Mouse (Mus musculus): Measurements from ENCODE around the gene Rdh7.
"Not testable (repeated sequence)": the region's sequence is repeated elsewhere in the genome, so short reads cannot be mapped to it uniquely, and the experiment has no call there.

The Rdh7 gene

DNA sequence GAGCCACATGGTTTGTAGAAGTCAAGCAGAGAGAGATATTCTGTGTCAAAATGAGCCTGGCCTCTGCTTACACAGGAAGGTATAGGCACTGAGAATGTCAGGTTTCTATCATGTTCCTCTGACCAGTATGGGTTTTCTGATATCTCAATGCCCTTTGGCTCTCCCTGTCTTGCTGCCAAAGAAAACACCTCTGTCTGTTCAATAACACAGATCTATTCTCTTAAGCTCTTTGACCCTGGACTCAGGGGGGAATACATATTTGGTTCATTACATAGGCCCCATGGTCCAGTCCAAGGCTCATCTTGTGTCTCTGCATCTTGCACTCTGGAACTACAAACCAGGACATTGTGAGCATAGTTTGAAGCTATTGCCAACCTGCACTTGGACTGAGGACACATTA lies at the start of gene Rdh7:
Rdh7 (minus strand) TSS at position 213 of the 400 bp plus-strand sequence.
- DNase-seq (ENCODE audit: low spot score in 2 of 2) = no peak

DNA sequence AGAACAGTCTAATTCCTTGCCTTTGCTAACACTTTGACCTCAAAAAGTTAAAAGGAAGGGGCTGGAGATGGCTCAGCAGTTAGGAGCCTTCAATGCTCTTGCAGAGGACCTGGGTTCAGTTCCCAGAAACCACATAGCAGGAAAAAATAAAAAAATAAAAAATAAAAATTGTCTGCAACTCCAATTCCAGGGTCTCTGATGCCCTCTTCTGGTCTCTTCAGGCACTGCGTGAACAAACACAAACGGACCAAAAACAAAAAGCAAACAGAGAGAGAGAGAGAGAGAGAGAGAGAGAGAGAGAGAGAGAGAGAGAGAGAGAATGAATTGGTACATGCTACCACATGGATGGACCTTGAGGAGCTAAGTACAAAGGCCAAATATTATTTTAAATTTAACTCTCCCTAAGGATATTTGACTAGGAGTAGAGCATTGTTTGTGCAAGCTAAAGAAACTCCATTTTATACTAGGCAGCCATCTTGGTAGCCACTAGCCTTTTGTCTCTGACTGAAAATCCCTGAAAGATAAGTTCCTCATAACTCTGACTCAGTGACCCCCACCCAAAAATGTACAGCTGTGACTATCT lies 48.9 kb upstream of the Rdh7 start:
- peak in 1 of 2 experiments; percentile 39 for DNase-seq (ENCODE audit: low spot score in 2 of 2)

DNA sequence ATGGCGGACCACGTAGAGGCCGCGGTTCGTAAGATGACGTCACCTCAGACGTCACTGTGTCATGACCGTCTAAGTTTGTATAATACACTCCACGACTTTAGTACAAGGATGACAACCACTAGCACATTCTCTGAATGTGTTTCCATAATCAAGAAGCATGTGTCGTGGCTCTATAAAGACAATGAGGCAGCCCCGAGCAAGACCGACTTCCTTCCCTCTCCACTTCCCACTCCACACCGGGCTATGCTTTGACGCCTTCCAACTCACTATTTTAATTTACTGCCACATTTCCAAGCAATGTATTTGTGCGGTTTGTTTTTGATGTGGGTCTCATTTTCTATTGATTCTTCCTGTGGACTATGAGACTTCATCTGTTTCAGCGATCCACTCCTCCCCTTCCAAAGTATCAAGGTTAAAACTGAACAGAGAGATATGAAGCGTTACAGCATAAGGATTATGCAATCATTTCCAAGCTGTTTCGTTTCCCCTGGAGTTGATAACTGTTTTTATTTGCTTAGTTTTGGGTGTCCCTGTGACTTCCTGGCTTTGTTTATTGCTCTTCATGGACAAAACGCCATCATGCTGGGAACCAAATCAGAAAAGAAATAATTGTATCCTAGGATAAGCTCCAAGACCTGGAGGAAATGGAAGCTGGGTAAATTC lies 48.3 kb upstream of the Rdh7 start:
- DNase-seq (ENCODE audit: low spot score in 2 of 2) = no peak

DNA sequence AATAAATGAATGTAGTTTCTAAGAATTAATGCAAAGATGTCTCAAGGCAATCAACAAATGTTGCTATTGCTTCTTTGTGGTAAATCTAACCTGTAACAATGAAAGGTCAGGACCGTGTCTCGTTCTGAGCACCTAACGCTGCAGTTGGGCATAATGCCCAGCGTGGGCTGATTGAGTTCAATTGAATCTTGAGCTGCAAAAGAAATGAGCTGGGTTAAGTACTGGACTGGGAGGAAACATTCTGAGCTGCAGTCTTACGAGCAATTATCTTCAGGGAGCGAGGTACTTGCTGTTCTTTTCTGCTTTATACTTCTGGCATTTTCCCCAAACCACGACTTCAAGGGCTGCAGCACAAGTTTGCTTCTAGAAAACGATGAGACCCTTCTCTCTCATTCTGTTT lies 47.7 kb upstream of the Rdh7 start:
- DNase-seq (ENCODE audit: low spot score in 2 of 2) = no peak

DNA sequence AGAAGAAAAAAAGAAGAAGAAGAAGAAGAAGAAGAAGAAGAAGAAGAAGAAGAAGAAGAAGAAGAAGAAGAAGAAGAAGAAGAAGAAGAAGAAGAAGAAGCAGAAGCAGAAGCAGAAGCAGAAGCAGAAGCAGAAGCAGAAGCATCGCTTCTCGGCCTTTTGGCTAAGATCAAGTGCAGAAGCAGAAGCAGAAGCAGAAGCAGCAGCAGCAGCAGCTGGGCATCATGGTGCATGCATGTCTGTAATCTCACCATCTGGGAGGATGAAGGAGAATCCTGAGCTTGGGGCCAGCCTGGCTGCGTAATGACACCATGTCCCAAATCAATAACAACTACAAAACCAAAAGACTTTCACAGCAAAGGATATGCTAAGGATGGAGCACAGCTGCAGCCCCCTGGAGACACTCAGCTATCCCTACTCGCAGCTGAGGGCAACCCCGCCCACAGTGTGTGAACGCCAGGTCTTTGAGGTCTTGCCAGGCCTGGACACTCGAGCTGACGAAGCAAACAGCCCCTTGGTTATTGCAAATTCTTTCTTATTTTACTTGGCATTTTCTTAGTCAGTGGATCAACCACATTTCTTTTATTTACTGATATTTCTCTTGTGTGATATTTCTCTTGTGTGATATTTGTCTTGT lies 43.8 kb upstream of the Rdh7 start:
- no peak for DNase-seq (ENCODE audit: low spot score in 2 of 2)

DNA sequence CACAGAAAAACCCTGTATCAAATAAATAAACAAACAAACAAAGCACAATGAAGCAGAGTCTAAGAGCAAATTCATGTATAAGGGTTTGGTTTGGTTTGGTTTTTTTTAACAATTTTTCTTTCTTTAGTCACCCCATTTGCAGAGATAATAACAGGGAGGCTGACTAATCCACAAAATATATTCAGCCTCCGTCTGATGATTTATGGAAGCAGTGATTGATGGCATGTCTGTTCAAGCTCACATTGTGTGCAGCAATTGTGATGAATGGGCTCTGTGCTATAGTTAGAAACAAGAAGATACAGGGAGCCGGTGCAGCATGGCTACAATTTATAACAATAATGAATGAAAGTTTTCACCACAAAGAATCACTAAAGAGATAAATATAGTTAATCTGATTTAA lies 39.1 kb upstream of the Rdh7 start:
- no peak for DNase-seq (ENCODE audit: low spot score in 2 of 2)

DNA sequence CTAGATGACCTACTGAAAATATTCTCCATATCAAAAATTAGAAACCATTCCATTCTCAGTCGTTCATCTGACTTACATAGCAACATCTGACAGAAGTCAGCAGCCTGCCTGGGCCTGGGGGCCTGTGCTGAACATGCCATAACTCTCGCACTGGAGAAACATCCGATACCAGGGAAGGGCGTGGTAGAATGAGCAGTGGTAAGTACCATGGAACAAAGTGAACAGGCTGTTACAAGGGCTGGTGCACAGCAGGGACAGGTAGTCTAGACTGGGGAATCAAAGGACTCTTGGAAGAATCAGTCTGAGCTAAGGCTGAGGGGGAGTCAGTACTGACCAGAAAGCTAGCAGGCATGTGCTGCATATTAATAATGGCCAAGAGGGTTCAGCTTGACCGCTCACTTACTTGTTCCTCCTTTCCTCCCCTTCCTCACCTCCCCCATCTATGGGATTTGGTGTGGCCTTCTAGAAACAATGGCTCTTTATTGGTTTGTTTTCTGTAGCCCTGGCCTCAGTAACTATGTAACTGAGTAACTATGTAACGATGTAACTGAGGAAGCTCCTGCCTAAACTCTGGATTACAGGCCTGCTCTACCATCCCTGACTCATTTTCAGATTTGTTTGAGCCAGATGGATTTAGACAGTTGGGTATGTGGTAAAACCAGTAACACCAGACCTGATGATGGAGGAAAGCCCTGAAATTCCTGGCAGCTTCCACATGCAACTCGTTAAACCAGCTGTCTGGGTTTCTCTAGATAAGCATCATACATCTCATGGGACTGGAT lies 36.2 kb upstream of the Rdh7 start:
- peak in 1 of 2 experiments; percentile 19 for DNase-seq (ENCODE audit: low spot score in 2 of 2)

DNA sequence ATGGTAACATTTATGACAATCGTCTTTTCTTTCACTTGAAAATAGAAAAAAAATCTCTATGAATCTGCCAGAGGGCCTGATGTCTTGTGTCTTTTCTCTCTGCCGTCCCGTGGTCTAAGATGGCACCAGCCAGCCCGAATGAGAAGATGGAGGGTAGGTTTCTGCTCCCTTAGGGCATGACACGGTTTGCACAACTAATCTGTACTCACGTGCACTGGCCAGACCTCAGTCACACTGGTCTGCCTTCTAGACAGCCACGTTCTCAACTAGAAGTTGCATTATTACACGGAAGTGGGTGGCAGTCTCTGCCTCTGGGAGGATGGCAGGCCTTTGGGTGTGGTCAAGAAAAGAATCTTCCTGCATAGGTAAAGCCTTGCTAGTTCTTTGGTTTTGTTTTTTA lies 34.4 kb upstream of the Rdh7 start:
- no peak for DNase-seq (ENCODE audit: low spot score in 2 of 2)

DNA sequence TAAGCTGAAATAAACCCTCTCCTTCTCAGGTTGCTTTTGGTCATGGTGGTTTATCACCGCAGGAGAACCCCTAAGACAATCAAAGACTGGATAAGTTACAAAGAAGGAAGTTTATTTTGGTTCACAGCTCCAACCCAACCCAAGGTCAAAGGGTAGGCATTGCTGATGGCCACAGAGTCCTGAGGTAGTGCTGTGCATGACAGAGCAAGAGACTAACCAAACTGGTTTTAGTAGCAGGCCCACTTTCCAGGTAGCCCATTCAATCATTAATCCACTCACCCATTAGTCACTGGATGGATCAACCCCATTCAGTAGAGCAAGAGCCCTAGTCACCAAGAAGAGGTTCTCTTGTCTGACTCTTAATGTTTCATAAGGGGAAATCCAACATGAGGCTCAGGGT lies 33.6 kb upstream of the Rdh7 start:
- DNase-seq (ENCODE audit: low spot score in 2 of 2) = no peak

DNA sequence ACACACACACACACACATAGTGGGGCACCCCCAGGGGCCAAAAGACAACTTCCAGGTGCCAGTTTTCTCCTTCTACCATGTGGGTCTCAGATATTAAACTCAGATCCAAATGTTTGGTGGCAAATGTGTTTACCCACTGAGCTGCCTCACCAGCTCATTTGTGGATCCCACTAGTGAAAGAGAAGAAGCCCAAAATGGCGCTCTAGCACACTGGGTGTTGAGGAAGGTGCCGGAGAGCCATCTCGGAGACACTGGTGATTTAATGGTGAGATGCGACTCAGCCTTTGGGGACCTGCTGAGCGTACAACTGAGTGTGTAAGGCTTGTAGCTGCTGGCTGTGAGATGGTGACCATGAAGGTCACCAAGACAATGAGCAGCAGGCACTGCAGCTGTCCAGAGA lies 29.0 kb upstream of the Rdh7 start:
- DNase-seq (ENCODE audit: low spot score in 2 of 2) = no peak

DNA sequence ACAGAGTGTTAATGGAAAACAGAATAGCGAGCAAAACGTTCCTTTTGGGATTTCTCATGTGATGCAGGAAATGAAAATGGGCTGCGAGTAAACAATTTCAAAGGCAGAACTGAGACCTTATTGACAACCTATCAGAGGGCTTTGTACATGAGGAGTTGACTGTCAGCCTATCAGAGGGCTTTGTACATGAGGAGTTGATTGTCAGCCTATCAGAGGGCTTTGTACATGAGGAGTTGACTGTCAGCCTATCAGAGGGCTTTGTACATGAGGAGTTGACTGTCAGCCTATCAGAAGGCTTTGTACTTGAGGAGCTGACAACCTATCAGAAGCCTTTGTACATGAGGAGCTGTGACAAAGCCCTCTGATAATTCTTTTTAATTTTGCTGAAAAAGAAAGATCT lies 28.6 kb upstream of the Rdh7 start:
- not testable (repeated sequence) for DNase-seq (ENCODE audit: low spot score in 2 of 2)

DNA sequence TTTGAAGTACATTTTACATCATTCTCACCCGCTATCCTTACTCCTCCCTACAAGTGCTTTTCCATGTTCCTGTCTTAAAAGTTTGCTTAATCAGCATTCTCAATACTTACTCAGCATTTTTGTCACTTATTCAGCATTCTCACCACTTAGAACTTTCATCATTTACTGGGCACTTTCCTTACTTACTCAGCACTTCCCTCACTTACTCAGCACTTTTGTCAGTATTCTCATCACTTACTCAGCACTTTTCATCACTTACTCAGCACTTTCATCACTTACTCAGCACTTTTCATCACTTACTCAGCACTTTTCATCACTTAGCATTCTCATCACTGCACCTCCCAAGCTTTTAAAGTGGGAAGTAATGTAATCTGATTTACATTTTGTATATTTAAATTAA lies 27.0 kb upstream of the Rdh7 start:
- no peak for DNase-seq (ENCODE audit: low spot score in 2 of 2)

DNA sequence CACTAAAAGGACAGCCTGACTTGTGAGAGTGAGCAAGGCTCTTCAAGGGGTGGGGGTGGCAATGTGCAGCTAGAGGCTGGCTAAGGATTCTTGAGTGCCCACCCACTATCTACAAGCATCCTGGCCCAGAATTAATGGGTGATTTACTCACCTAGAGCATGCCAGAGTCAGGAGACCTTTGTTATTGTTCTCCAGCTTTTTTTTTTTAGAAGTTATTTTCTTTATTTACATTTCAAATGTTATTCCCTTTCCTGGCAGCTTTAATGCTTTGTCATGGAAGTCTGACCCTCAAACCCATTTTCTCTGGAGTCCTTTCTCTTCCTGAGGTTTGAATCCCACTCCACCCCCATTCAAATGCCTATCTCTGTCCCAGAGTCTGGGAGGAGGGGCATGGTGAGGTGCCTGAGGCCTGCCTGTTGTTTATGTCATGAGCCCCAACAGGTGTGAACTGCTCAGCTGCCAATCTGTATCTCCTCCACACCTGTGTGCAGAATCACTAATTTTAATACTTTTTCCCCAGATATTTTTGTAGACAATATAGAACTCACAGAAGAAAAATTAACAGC lies 18.9 kb upstream of the Rdh7 start:
- DNase-seq (ENCODE audit: low spot score in 2 of 2) = no peak

DNA sequence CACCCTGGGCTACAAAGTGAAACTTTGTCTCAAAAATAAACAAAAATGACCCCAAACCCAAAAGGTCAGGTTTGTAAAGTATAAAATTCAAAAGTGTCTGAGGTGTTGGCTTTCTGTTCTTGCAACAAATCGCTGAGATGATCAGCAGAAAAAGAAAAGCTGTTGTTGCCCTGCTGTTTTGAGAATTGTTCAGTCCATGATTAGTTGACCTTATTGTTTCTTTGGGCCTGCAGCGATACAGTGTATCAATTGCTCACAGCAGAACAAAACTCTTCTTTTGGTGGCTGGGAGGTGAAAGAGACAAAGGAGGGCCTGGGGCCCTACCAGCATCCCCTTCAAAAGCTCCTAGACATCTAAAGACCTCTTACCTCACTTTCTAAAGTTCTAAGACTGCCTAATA lies 17.5 kb upstream of the Rdh7 start:
- no peak for DNase-seq (ENCODE audit: low spot score in 2 of 2)

DNA sequence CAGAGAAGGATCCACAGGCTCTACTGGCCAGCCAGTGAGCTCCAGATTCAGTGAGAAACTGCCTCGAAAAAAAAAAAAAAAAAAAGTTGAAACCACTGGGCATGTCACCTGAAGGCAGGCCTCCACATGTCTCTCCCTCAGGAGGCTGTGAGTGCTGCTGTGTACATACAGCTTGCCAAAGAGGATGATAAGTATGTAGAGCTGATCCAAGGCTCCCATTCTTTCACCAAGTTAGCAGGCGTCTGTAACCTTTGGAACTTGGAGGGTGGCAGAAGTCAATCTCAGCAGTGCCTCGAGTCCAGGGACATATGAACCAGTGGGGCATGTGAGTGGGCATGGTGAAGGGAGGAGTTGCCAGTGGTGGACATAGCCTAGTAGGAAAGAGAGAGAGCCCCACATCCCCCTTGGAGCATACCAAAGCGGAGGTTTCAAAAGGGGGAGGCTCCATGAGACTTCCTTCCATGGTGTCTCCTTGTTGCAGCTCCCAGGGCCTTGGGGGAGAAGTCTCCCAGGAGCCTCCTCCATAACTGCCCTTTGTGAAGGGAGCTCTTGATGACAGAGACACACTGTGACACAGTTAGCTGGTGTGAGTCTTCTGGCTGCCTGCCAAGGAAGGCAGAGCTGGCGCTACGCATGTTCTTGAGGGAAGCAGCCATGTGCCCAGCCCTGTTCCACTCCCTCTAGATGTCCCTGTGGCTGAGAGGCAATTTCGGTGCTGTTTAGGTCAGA lies 16.3 kb upstream of the Rdh7 start:
- DNase-seq (ENCODE audit: low spot score in 2 of 2) = peak; percentile 47 to 57

DNA sequence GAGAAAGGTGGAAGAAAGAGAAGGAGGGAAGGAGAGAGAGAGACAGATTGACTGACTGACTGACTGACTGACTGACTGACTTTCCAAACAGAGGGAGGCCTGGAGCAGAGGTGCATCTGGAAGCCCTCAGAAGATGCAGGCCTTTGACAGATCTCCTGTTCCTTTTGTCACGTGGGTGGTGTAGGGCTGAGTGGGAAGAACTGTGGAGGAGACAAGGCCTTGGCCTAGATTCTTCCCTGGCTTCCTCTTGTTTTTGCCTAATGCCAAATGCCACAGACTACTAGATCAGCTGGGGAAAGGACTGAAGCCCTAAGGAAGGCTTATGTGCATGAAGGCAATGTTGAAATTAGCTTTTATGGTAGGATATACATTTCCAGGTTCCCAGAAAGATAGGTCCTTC lies 14.5 kb upstream of the Rdh7 start:
- no peak for DNase-seq (ENCODE audit: low spot score in 2 of 2)

DNA sequence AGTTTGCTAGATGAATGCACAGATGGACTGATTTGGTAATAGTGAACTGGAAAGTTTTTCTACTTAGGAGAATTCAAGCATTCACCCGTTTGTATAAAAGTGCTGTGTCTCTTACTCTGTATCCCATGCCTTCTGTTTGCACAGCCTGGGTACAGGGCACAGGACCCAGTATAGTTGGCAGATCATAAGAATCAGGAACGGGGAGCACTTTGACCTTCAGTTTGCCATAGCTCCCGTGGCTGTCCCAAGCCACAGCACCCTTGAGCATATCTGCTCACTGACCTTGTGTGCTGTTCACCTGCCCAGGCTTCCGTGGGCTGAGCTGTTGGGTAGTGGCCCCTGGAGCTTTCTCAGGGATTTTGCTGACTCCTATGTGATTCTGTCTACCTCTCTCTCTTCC lies 13.1 kb upstream of the Rdh7 start:
- DNase-seq (ENCODE audit: low spot score in 2 of 2) = no peak

DNA sequence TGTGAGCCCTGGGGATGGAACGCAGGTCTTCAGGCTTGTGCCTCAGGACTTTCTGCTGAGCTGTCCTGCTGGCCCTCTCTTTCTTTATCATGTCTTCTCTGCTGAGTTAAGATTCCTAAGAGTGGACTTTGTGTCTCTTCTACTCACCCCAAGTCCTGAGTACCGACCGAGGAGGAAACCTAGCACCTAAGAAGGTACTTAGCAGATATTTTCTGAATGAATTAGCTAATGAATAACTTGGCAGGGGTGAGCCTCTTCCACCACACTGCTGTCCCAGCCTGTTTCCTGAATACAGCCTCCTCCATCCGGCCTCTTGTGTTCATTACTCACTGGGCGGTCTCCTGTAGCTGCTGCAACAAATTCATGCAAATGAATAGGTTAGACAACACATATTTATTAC lies 11.2 kb upstream of the Rdh7 start:
- no peak for DNase-seq (ENCODE audit: low spot score in 2 of 2)

DNA sequence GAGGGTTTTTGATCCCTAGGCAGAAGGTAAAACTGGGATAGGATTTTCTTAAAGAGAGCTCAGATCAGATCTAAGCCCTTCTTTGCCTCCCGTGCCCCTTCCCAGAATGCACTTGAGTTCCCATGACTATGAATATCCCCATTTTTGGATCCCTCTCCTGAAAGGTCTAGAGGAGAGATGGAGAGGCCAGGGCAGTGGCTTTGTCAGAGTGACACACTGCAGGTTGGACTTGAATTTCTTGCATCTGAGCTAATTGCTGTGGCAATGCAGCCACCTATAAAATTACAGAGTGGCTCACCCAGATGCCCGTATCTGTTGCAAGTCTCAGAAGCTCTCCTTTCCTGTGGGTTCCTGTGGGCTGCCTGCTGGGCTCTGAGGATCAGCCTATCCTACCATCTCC lies 9.6 kb upstream of the Rdh7 start, which contains the start of gene Sdr9c7:
Sdr9c7 (plus strand) TSS at position 301 of the 400 bp plus-strand sequence.
- no peak for DNase-seq (ENCODE audit: low spot score in 2 of 2)

DNA sequence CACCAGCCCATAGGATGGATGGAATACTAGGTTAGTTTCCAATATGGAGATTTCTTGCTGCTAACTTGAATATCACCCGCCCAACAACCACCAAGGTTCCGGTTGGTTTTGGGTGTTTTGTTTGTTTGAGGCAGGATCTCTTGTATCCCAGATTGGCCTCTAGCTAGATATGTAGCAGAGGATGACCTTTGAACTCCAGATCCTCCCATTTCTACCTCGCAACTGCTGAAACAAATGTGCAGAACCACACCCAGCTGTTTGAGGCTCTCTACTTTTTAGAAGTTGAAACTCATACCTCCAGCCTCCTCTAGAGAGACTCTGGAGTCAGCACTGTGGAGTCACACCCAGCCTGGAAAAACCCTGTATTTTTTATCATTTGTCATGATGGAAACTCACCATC lies 8.9 kb upstream of the Rdh7 start:
- DNase-seq (ENCODE audit: low spot score in 2 of 2) = no peak

DNA sequence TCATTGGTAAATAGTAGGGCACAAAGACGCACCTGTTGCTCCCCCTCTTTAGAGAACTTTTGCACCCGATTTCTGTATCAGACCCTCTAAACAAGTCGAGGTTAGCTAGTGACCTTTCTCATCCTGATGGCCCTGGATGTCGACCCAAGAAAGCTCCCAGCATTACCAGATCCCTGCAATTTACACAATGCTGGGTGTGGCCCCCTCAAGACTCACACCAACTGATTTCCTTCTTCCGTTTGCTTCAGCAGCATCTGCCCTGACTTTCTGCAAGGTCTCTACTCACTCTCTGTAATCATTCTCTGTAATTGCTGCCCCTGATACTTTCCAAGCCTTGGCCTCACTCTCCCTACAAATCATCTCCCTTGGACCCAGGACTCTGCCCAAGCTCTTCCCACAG lies 8.1 kb upstream of the Rdh7 start:
- no peak for DNase-seq (ENCODE audit: low spot score in 2 of 2)

Data from urinary bladder, adult 18-20 months (tissue).